Mouse (Mus musculus) cerebellum, postnatal 10 days (tissue): ENCODE measurements around the gene Tbxa2r.
A peak's percentile ranks its signal among the peaks of the same experiment; 100 is the strongest.

Source experiments
- DNase-seq, 2 experiments: peaks; one replicate each; pipeline ENCODE4 v3.0.0; 2021; ENCODE audit warnings: mixed read lengths in 2 of 2

Gene Tbxa2r

DNA sequence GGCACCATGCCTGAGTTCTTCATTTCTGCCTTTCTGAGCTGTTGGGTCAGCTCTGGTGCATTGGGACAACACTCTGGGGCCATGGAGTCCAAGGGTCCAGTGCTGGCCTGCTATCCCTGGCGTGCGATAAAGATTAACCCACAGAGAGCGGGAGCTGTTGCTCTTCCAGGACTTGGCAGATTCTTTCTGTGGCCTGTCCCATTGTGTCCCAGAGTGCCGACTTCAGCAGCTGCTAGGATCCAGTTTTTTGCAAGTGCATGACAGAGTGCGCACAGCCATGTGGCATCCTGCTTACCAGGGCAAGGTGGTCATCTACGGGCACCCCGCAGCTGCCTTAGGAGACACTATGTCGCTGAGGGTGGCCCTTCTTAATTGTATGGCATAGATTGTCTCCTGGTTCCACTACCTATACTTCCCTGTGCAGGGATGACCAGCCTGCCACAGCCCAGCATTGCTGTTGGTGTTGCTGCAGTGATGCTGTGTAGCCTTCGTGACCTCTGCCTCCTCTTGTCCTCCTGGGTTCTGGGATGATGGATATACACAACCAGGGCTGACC, 28.1 kb upstream of the Tbxa2r start:
- no peak for DNase-seq

- DNase-seq = peak; percentile 68 to 78
These were observed 27.2 kb upstream of the Tbxa2r start for GRCm38 (mm10) chr10:81301321-81301720.

DNA sequence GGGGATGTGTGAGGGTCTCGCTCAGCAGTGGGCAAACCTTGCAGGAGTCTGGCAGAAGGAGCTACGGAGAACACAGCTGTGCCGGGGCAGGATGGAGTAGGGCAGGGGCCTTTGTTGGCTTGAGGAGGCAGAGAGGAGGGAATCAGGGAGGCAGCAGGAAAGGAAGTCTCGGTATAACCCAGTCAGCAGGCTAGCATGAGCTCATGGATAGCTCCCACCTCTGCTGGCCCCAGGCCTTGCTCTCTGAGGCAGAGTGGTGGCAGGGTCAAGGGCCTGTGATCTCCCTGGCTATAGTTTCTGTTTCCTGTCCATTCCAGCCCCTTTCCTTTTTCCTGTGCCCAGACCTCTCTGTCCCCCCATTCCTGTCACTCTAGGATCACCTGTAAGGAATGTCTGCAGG, 26.2 kb upstream of the Tbxa2r start:
- no peak for DNase-seq

- DNase-seq = no peak
These were observed 25.7 kb upstream of the Tbxa2r start for GRCm38 (mm10) chr10:81302781-81303218.

- DNase-seq = no peak
These were observed 25.3 kb upstream of the Tbxa2r start for GRCm38 (mm10) chr10:81303258-81303657.

GRCm38 (mm10) chr10:81303761-81304160, 24.8 kb upstream of the Tbxa2r start:
- DNase-seq = no peak

- peak; percentile 81 to 87 for DNase-seq
These were observed 23.8 kb upstream of the Tbxa2r start for GRCm38 (mm10) chr10:81304597-81305238.

GRCm38 (mm10) chr10:81305663-81306062, 22.9 kb upstream of the Tbxa2r start:
- peak in 1 of 2 experiments; percentile 67 for DNase-seq

DNA sequence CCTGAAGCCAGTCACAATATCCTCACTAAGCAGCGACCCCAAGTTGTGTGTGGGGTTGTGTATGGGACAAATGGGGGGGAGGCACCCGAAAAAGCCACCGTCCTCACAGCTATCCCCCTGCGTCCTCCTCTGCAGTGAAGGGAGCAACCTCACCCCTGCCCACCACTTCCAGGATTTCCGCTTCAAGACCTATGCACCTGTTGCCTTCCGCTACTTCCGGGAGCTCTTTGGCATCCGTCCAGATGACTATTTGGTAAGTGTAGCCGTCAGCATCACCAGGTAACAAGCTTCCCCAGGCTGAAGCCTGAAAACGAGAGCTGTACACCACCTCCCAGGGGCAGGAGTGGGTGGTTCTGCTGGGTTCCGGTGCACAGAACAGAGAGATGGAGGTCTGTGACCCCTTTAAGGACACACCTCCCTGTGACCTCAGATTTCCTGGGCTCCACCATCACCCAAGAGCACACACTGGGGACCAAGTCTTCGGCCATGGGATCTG, 22.3 kb upstream of the Tbxa2r start:
- no peak for DNase-seq

GRCm38 (mm10) chr10:81306837-81307682, 21.5 kb upstream of the Tbxa2r start:
- no peak for DNase-seq

DNA sequence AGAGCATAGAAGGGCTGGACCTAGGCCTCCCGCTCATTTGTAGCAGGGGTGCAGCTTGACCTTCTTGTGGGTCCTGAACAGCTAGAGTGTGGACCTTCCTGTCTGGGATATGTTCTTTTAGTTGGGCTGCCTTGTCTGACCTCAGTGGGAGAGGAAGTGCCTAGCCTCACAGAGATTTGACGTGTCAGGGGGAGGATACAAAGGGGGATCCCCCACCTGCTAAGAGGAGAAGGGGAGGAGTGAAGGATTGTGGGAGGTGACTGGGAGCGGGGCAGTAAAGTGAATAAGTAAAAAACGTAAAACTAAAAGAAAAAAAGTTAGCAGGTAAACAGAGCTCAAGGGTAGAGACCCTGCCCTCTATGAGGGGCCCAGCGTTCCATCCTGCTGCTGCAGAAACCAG, 19.0 kb upstream of the Tbxa2r start:
- no peak for DNase-seq

- DNase-seq = no peak
These were observed 14.9 kb upstream of the Tbxa2r start for GRCm38 (mm10) chr10:81313581-81313980.

- no peak for DNase-seq
These were observed 14.3 kb upstream of the Tbxa2r start for GRCm38 (mm10) chr10:81314201-81314600.

GRCm38 (mm10) chr10:81315587-81315986, 12.9 kb upstream of the Tbxa2r start:
- DNase-seq = no peak

GRCm38 (mm10) chr10:81316338-81317060, 12.0 kb upstream of the Tbxa2r start:
- peak in 1 of 2 experiments; percentile 56 for DNase-seq

GRCm38 (mm10) chr10:81317273-81317672, 11.3 kb upstream of the Tbxa2r start:
- DNase-seq = no peak

DNA sequence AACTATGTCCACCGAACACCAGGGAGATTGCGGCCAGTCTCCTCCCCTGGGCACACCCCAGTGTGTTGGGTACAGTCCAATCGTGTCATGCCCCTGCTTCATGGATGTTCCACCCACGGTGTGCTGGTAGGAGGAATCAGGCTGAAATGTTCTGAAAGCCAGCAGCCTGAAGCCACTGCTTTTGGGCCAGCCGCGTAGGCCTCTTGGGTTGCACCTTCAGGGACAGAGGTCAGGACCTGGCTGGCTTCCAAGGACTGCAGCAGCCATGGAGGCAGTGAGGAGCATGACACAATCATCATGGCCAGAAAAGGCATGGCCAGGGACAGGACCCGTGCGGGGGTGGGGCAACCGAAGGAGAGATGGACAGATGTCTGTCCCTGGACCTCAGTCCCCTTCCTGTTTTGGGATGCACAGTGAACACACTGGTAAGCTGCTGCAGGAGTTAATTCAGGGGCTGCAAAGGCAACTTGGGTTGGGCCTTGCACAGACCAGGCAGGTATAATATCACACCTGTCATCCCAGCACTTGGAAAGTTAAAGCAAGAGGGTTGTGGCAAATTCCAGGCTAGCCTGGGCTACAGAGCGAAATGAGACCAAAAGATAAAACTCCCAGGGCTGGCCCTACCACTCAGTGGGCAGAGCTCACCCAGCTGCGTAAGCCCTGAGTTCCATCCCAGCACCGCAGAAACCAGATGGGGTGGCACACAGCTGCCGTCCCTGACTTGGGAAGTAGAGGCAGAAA, 9.8 kb upstream of the Tbxa2r start:
- DNase-seq = peak; percentile 66 to 69

DNA sequence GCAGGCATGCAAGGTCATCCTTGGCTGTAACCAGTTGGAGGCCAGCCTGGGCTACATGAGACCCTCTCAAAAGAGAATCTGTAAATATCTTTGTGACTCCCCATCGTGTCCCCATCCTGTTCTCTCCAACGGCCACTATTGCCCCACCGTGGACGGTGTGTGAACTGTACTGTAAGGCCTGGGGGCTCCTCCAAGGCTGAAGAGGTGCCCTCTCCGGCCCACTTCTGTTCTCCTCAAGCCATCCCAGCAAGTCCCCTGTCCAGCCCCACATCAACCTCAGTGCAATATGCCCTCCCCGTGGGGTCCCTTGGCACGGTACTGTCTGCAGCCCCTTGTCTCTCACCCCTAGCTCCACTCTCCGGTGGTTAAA, 9.2 kb upstream of the Tbxa2r start:
- peak; percentile 65 to 70 for DNase-seq

DNA sequence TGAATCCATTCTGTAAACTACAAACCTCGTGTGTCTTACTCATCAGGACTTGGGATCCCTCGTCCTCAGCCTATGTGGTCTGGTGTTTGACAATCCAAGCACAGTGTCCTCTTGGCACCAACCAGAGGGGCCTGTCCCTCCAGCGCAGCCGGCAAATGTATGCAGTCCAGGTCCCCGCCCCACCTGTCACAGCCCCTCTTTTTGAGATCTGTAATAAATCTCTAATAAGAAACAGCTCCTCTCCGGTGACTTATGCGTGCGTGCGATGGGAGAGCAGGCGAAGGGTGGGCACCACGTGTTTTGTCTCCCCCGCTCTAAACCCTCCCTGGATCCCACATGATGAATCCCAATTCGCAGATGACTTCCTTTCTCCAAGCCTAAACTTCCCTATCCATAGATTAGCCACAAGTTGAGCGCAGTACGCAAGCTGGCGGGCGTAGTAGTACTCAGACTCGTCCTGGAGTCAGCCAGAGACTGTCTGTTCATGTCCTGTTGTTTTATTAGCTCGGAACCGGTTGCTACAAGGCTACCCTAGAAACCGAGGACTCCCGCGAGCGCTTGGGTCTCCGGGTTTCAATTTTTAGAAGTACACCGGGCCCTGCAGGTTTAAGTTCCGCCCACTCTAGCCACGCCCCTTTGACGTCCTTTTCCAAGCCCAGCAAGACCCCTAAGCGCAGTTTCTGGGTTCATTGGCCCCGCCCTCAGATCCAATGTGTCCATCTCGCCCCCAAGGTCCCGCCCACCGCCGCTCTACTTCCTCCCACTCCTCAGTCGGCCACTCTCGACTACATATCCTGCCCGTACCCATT, 8.6 kb upstream of the Tbxa2r start:
- peak in 1 of 2 experiments; percentile 59 for DNase-seq

DNA sequence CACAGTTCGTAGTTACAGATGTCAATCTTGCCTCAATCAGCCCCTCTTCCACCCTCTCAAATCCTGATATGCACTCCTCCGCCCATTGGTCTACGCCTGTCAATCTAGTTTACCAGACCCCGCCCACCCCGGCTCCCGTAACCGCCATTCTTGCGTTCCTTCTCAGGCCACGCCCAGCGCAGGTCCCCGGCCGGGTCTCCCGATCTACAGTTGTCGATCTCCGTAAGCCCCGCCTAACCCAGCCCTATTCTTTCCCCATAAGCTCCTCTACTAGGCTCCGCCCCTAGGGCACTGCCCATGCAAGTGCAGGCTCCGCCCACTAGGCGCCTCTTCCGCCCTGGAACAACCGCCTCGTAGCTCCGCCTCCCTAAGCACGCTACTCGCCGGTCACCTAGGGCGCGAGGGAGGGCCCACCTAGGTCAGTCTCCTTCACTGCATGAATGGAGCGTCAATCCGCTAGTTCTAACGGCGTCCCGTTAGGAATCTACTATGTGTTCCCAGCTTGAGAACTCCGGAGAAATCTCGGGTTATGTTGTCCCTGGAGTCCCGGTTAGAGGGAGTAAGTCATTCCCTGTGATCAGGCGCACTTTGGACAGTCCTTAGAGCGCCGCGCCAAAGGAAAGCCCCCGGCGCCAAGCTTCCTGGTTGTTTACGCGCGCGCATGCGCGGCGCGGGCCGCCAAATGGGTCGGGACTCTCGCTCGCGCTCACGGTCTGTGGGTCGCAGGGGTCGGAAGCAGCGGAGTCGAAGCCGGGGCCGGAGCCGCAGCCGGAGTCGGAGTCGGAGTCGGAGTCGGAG, 7.8 kb upstream of the Tbxa2r start, which contains the start of gene Cactin:
TSS of gene Cactin (plus strand) at position 554 of the 798 bp plus-strand sequence.
- DNase-seq = peak; percentile 100
